Comparison of ENCODE assay signal across 16 mouse cellular contexts in the genomic region with DNA sequence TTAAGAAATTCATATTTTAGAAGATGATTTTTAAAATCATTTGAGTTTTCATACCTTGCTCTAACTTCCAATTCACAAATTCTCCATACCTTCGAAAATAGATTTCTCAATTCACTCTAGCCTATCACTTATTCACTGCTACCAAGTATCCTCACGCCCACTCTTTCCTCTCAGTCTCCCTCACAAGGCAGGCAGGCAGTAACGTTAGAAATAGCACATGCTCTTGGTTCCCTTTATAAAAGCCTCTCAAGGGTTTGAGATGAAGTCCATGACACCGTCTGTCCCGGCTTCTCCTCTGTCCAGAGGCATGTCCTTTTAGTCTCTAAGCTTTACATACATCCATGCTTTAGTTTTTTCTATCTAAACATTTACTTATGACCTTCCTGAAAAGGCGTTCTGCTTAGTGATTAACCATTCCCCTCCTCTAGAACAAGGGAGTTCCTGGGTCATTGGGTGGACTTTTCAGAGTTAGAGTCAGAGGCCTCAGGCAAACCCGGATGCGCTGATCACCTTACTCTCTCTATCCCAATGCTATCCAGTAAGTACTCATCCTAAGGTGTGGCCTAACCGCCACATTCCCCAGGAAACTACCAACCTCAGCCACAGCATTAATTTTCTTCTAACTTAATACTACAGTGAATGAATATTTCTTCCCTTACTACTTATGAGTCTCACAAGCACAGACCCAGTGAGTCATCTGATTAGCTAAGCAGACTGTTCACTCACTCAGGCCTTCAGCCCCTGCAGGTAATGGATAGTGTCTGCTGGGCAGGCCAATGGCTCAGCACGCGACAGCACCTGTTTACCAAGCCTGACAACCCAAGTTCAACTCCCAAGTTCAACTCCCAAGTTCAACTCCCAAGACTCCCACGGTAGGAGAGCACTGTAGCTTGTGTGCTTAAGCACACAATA. TPM values are rescaled to one million over a fixed set of nuclear protein-coding genes. Genes with fewer than 3 reads are reported as not detected.
DNase-seq lines count a peak whose midpoint lies in the region; ATAC-seq and TF ChIP-seq lines count a peak whose summit lies in the region.
"Had no signal": no experiment of that assay in that cellular context is flagged by ENCODE, and none has a peak within 500 bp of the region (broad histone marks: within the 10 kb centered on the region; RNA-seq: fewer than 3 reads in every experiment).

No protein-coding gene starts in this region.

- H3K36me3 ChIP-seq in liver, embryonic 13.5 days: no peaks in the 10 kb centered on the region
- no peaks in the 10 kb centered on the region for H3K36me3 ChIP-seq in liver, postnatal 0 days (replicated peaks; ENCODE audit: insufficient read depth, low read length)
- no peaks in the 10 kb centered on the region for H3K36me3 ChIP-seq in ES-Bruce4 (ENCODE audit: control insufficient read depth, insufficient read depth, low read length, poor library complexity, severe bottlenecking)
- H3K36me3 ChIP-seq in splenic B cell, adult 2 months (ENCODE audit: control insufficient read depth, insufficient read depth, low read length, poor library complexity, severe bottlenecking): no peaks in the 10 kb centered on the region
- no peaks in the 10 kb centered on the region for H3K36me3 ChIP-seq in heart, embryonic 12.5 days
- H3K36me3 ChIP-seq in midbrain, embryonic 11.5 days (ENCODE audit: control insufficient read depth, insufficient read depth, low read length): no peaks in the 10 kb centered on the region
- H3K36me3 ChIP-seq: heart, embryonic 10.5 days; lung, embryonic 15.5 days; midbrain, embryonic 15.5 days had no signal

- WGBS in liver, embryonic 13.5 days (ENCODE audit: insufficient replicate concordance): 69% methylated on average over 12 of the region's 12 CpGs
- WGBS in liver, postnatal 0 days (ENCODE audit: insufficient replicate concordance): 62% methylated on average over 12 of the region's 12 CpGs
- WGBS in heart, embryonic 12.5 days: 64% methylated on average over 12 of the region's 12 CpGs
- 87% methylated on average over 12 of the region's 12 CpGs for WGBS in midbrain, embryonic 11.5 days

- no peak for DNase-seq in liver, embryonic 13.5 days
- DNase-seq in liver, postnatal 0 days: no peak
- peak; percentile 38 for DNase-seq in splenic B cell, adult 2 months (ENCODE audit: low read depth, low spot score)
- DNase-seq in cerebellum, postnatal 4 days (ENCODE audit: low spot score in 2 of 2): no peak
- DNase-seq in midbrain, embryonic 11.5 days (ENCODE audit: low spot score, missing footprints): no peak
- DNase-seq: adrenal gland, postnatal 10 days; gastrocnemius, adult 2 months; layer of hippocampus, postnatal 36 days; right cerebral cortex, postnatal 4 days had no signal

- no peak for TF ChIP-seq POLR2A in ES-Bruce4 (IDR thresholded peaks at IDR 0.05; ENCODE audit: insufficient read depth, low read length)

- no peaks in the 10 kb centered on the region for H3K9me3 ChIP-seq in liver, embryonic 13.5 days (replicated peaks)
- no peaks in the 10 kb centered on the region for H3K9me3 ChIP-seq in liver, postnatal 0 days (ENCODE audit: low read length)
- H3K9me3 ChIP-seq in ES-Bruce4 (replicated peaks; ENCODE audit: control insufficient read depth, insufficient read depth, low read length, poor library complexity, severe bottlenecking): no peaks in the 10 kb centered on the region
- H3K9me3 ChIP-seq in heart, embryonic 12.5 days (replicated peaks): no peaks in the 10 kb centered on the region
- H3K9me3 ChIP-seq in midbrain, embryonic 11.5 days (ENCODE audit: control insufficient read depth, low read length): no peaks in the 10 kb centered on the region
- H3K9me3 ChIP-seq: heart, embryonic 10.5 days; lung, embryonic 15.5 days; midbrain, embryonic 15.5 days had no signal

- H3K9ac ChIP-seq in liver, embryonic 13.5 days: no peak overlapping the region
- no peak overlapping the region for H3K9ac ChIP-seq in liver, postnatal 0 days (replicated peaks)
- H3K9ac ChIP-seq in ES-Bruce4 (ENCODE audit: low read depth, poor library complexity, severe bottlenecking): no peak overlapping the region
- no peak overlapping the region for H3K9ac ChIP-seq in heart, embryonic 12.5 days
- H3K9ac ChIP-seq in midbrain, embryonic 11.5 days (ENCODE audit: low read length): no peak overlapping the region
- H3K9ac ChIP-seq: lung, embryonic 15.5 days; midbrain, embryonic 15.5 days had no signal

- H3K27ac ChIP-seq in liver, embryonic 13.5 days: peak overlapping the region; percentile 29; the same call in 1 of the 2 replicates
- no peak overlapping the region for H3K27ac ChIP-seq in liver, postnatal 0 days (ENCODE audit: low read depth)
- peak overlapping the region; percentile 47 for H3K27ac ChIP-seq in ES-Bruce4 (ENCODE audit: insufficient read depth, low read length)
- no peak overlapping the region for H3K27ac ChIP-seq in heart, embryonic 12.5 days (ENCODE audit: poor library complexity, severe bottlenecking)
- H3K27ac ChIP-seq in midbrain, embryonic 11.5 days (ENCODE audit: low read depth, low read length): no peak overlapping the region
- H3K27ac ChIP-seq: gastrocnemius, adult 2 months; heart, embryonic 10.5 days; lung, embryonic 15.5 days; midbrain, embryonic 15.5 days had no signal

- no peak overlapping the region for H3K4me3 ChIP-seq in liver, embryonic 13.5 days (replicated peaks)
- H3K4me3 ChIP-seq in liver, postnatal 0 days (ENCODE audit: low read depth, low read length): no peak overlapping the region
- no peak overlapping the region for H3K4me3 ChIP-seq in ES-Bruce4 (ENCODE audit: low read depth, low read length)
- H3K4me3 ChIP-seq in heart, embryonic 12.5 days: no peak overlapping the region
- H3K4me3 ChIP-seq in midbrain, embryonic 11.5 days (ENCODE audit: low read depth, low read length): no peak overlapping the region
- H3K4me3 ChIP-seq: gastrocnemius, adult 2 months; heart, embryonic 10.5 days; lung, embryonic 15.5 days; midbrain, embryonic 15.5 days had no signal

- TF ChIP-seq CTCF in liver, postnatal 0 days (IDR thresholded peaks at IDR 0.05; ENCODE audit: low read depth): no peak
- TF ChIP-seq CTCF in ES-Bruce4 (IDR thresholded peaks at IDR 0.05; ENCODE audit: low read depth, low read length): no peak

- peaks cover 42% of the 10 kb centered on the region for H3K4me1 ChIP-seq in liver, embryonic 13.5 days (replicated peaks)
- peaks cover 23% of the 10 kb centered on the region for H3K4me1 ChIP-seq in liver, postnatal 0 days (ENCODE audit: insufficient read depth)
- peaks cover 4% of the 10 kb centered on the region for H3K4me1 ChIP-seq in ES-Bruce4 (ENCODE audit: control insufficient read depth, insufficient read depth, low read length)
- H3K4me1 ChIP-seq in heart, embryonic 12.5 days (replicated peaks): peaks cover 66% of the 10 kb centered on the region
- no peaks in the 10 kb centered on the region for H3K4me1 ChIP-seq in midbrain, embryonic 11.5 days (ENCODE audit: control insufficient read depth, insufficient read depth, low read length)

- no peak for TF ChIP-seq EP300 in liver, postnatal 0 days (IDR thresholded peaks at IDR 0.05; ENCODE audit: low read depth)
- 0 out of 2 replicates have a peak, but pooled peaks have one; percentile 7 for TF ChIP-seq EP300 in ES-Bruce4 (IDR thresholded peaks at IDR 0.05; ENCODE audit: insufficient read depth, low read depth, low read length)

- no peak overlapping the region for H3K4me2 ChIP-seq in liver, embryonic 13.5 days
- no peak overlapping the region for H3K4me2 ChIP-seq in liver, postnatal 0 days (ENCODE audit: low read depth, low read length)
- H3K4me2 ChIP-seq in heart, embryonic 12.5 days: no peak overlapping the region
- no peak overlapping the region for H3K4me2 ChIP-seq in midbrain, embryonic 11.5 days
- H3K4me2 ChIP-seq: lung, embryonic 15.5 days; midbrain, embryonic 15.5 days had no signal

- ATAC-seq in liver, embryonic 13.5 days (ENCODE audit: low read depth): no peak
- ATAC-seq in liver, postnatal 0 days: no peak
- peak; percentile 72 for ATAC-seq in inflammation-experienced regulatory T-cells, adult 6 months
- no peak for ATAC-seq in heart, embryonic 12.5 days (ENCODE audit: insufficient number of reproducible peaks, low FRiP score)
- ATAC-seq in midbrain, embryonic 11.5 days (ENCODE audit: low FRiP score): no peak
- ATAC-seq: hindbrain, embryonic 16.5 days; midbrain, embryonic 15.5 days had no signal

- H3K27me3 ChIP-seq in liver, embryonic 13.5 days: no peaks in the 10 kb centered on the region
- H3K27me3 ChIP-seq in liver, postnatal 0 days (ENCODE audit: insufficient read depth, low read length): no peaks in the 10 kb centered on the region
- no peaks in the 10 kb centered on the region for H3K27me3 ChIP-seq in ES-Bruce4 (ENCODE audit: control insufficient read depth, insufficient read depth, low read length, poor library complexity, severe bottlenecking)
- H3K27me3 ChIP-seq in splenic B cell, adult 2 months (ENCODE audit: control insufficient read depth, insufficient read depth, low read length, poor library complexity, severe bottlenecking): no peaks in the 10 kb centered on the region
- H3K27me3 ChIP-seq in heart, embryonic 12.5 days (replicated peaks): no peaks in the 10 kb centered on the region
- H3K27me3 ChIP-seq in midbrain, embryonic 11.5 days (ENCODE audit: control insufficient read depth, insufficient read depth, low read length): no peaks in the 10 kb centered on the region
- H3K27me3 ChIP-seq: lung, embryonic 15.5 days; midbrain, embryonic 15.5 days had no signal

RNA-seq across cellular contexts. Expression of gene Pak2, which starts 10.5 kb away (rescaled TPM):
- 10.7 and 14.6 TPM in 2 replicates for polyA plus RNA-seq in liver, embryonic 13.5 days (2015; fragmentation: Nextera tagmentation; extraction: Ambion mirVana)
- polyA plus RNA-seq in liver, postnatal 0 days (2015; fragmentation: Nextera tagmentation; extraction: Ambion mirVana): 9.1 and 10.3 TPM in 2 replicates
- polyA plus RNA-seq in ES-Bruce4 (2011; ENCODE audit: insufficient read depth, insufficient read length, low read depth, missing spikeins): 76.8 and 81.0 TPM in 2 replicates
- polyA plus RNA-seq in inflammation-experienced regulatory T-cells, adult 6 months (2017; shearing (Covaris generic)): 10 to 100 TPM; 60.2 to 67.4 (median 63.4) TPM
- polyA plus RNA-seq in heart, embryonic 12.5 days (2016; fragmentation: Nextera tagmentation; extraction: Ambion mirVana): 34.8 and 36.2 TPM in 2 replicates
- 49.6 and 59.6 TPM in 2 replicates for polyA plus RNA-seq in midbrain, embryonic 11.5 days (2014; fragmentation: Nextera tagmentation; extraction: Ambion mirVana)

RNA-seq across cellular contexts. Expression of gene Pigx, which starts 30.9 kb away (rescaled TPM):
- polyA plus RNA-seq in liver, embryonic 13.5 days (2015; fragmentation: Nextera tagmentation; extraction: Ambion mirVana): 29.2 and 29.5 TPM in 2 replicates
- polyA plus RNA-seq in liver, postnatal 0 days (2015; fragmentation: Nextera tagmentation; extraction: Ambion mirVana): 65.3 and 66.6 TPM in 2 replicates
- 69.1 and 69.2 TPM in 2 replicates for polyA plus RNA-seq in ES-Bruce4 (2011; ENCODE audit: insufficient read depth, insufficient read length, low read depth, missing spikeins)
- polyA plus RNA-seq in inflammation-experienced regulatory T-cells, adult 6 months (2017; shearing (Covaris generic)): 100 to 1,000 TPM; 117 to 133 (median 130) TPM
- polyA plus RNA-seq in heart, embryonic 12.5 days (2016; fragmentation: Nextera tagmentation; extraction: Ambion mirVana): 76.0 and 76.1 TPM in 2 replicates
- 150 and 153 TPM in 2 replicates for polyA plus RNA-seq in midbrain, embryonic 11.5 days (2014; fragmentation: Nextera tagmentation; extraction: Ambion mirVana)

RNA-seq across cellular contexts. Expression of gene Cep19, which starts 31.0 kb away (rescaled TPM):
- polyA plus RNA-seq in liver, embryonic 13.5 days (2015; fragmentation: Nextera tagmentation; extraction: Ambion mirVana): 6.2 and 8.0 TPM in 2 replicates
- 5.3 and 5.4 TPM in 2 replicates for polyA plus RNA-seq in liver, postnatal 0 days (2015; fragmentation: Nextera tagmentation; extraction: Ambion mirVana)
- 12.7 and 13.0 TPM in 2 replicates for polyA plus RNA-seq in ES-Bruce4 (2011; ENCODE audit: insufficient read depth, insufficient read length, low read depth, missing spikeins)
- 10 to 100 TPM; 32.4 to 45.8 (median 43.7) TPM for polyA plus RNA-seq in inflammation-experienced regulatory T-cells, adult 6 months (2017; shearing (Covaris generic))
- 20.9 and 22.7 TPM in 2 replicates for polyA plus RNA-seq in heart, embryonic 12.5 days (2016; fragmentation: Nextera tagmentation; extraction: Ambion mirVana)
- polyA plus RNA-seq in midbrain, embryonic 11.5 days (2014; fragmentation: Nextera tagmentation; extraction: Ambion mirVana): 51.7 and 56.5 TPM in 2 replicates

Comparison
In these comparisons a context has a peak if more than half of its experiments do, and no peak if none do; other contexts are left out.
1. H3K27ac ChIP-seq: peak in liver, embryonic 13.5 days (single experiment) and ES-Bruce4 (single experiment); none in liver, postnatal 0 days (single experiment), heart, embryonic 12.5 days (single experiment) and midbrain, embryonic 11.5 days (single experiment).